Mouse (Mus musculus): ENCODE measurements around the gene Armc2.

Gene Armc2

DNA sequence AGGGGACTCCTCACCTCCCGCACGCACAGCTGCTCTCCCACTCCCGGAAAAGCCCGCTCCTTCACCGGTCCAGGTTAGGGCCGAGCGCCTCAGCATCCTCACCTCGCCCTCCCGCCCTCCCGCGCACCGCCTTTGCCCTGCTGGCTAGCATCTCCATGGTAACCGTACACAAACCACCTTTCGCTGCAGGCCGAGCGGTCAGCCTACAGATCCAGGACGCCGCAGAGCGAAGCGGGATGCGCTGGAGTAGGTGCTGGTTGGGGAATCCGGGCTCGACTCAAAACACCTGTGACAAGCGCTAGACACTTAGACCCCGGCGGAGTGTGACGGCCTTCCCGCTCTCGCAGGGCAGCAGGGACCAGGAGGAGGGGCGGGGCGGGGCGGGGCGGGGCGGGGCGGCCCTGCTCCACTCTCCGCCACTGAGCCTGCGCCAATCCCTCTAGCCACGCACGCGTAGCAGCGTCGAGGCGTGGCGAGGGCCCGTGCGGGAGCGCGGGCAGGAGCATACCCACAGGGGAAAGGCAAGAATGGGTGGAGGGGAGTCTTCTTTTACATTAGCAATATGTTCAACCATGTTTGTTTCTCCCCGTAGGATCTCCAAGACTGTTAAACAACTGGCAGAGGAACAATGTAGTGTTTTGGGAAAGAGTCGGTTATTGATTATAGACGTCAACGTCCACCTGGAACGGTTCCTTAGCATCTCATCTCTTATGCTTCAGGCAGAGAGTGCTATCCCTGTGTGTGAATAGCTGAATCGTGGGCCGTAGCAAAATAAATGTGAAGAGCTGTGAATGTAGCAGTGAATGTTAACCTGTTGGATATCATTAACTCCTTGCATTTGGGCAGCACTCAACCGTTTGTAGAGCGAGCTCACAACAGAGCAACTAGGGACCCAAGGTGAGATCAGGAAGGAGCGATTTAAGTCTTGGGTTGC, at the start of gene Armc2:
Gene Armc2 (minus strand): TSS at position 427 of the 934 bp plus-strand sequence.
- DNase-seq (ENCODE audit: low read depth, low spot score): peak; percentile 48

DNA sequence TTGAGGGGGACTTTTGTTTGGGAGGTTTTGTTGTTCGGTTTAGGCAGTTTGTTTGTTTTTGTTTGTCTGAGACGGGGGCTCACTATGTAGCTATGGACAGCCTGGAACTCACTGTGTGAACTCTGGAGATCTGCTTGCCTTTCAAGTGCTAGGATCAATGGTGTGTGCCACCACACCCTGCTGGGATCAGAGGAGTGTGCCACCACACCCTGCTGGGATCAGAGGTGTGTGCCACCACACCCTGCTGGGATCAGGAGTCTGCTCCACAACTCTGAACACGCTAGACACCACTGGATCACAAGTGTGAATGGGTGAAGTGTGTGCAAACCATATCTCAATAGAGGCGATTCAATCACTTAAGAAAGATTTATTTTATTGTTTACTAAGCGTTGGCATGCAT, 46.2 kb upstream of the Armc2 start:
- no peak for DNase-seq (ENCODE audit: low read depth, low spot score)

DNA sequence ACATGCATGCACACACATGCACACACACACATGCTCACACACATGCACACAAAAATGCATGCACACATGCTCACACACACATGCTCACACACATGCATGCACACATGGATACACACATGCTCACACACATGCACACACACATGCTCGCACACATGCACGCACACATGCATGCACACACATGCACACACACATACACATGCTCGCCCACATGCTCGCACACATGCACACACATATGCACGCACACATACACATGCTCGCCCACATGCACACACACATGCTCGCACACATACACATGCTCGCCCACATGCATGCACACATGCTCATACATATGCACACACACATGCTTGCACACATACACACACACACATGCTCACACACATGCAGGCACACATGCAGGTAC, 41.3 kb upstream of the Armc2 start:
- DNase-seq (ENCODE audit: low read depth, low spot score): no peak

- DNase-seq (ENCODE audit: low read depth, low spot score): no peak
Observed at GRCm38 (mm10) chr10:42057746-42058145, 39.5 kb upstream of the Armc2 start.

DNA sequence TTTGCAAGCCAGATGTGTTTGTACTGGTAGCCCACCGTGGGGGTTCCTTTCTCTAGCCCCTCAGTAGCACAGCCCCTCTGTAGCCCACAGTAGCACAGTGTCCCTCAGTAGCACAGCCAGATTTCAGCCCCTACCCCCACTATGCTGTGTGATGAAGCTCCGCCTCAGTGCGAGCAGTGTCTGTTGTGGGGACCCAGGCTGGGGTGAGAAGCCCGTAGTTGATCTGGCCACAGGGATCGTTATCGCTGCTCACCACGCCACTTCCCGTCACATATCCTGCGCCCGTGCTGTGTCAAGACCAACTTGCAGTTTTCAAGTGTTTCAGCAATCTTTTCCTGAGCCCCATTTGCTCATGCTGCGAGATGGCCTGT, 39.0 kb upstream of the Armc2 start:
- no peak for DNase-seq (ENCODE audit: low read depth, low spot score)

DNA sequence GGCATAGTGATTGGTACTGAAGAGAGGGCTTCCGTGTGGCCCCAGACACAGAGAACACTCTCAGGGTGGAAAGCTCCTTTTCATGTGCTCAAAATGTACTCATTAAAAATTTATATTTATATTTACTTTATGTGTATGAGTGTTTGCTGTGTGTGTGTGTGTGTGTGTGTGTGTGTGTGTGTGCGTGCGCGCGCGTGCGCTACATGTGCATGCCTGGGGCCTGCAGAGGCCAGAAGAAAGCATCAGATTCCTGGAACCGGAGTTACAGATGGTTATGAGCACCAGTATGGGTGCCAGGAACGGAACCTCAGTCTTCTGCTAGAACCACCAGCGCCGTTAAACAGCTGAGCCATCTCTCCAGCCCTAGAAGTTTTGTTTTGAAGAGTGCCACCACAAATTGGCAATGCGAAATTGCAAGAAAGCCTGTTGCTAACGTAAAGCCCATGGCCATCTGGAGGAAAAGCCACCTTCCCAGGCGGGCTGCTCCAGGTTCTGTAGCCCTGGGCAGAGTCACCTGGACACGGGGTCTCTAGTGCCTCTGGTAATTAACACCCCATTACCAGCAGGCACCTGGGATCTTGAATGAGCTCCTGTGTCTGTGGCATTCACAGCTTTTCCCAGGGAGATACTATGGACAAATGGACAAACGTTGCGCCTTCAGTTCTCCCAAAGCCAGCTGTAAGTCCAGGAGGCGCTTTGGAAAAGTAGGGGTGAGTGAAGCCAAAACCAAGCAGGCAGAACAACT, 38.4 kb upstream of the Armc2 start:
- DNase-seq (ENCODE audit: low read depth, low spot score): no peak

GRCm38 (mm10) chr10:42055224-42056165, 37.3 kb upstream of the Armc2 start:
- DNase-seq (ENCODE audit: low read depth, low spot score): no peak

- DNase-seq (ENCODE audit: low read depth, low spot score): no peak
Observed at GRCm38 (mm10) chr10:42051069-42051468, 32.8 kb upstream of the Armc2 start.

GRCm38 (mm10) chr10:42048648-42049047, 30.4 kb upstream of the Armc2 start:
- DNase-seq (ENCODE audit: low read depth, low spot score): no peak

DNA sequence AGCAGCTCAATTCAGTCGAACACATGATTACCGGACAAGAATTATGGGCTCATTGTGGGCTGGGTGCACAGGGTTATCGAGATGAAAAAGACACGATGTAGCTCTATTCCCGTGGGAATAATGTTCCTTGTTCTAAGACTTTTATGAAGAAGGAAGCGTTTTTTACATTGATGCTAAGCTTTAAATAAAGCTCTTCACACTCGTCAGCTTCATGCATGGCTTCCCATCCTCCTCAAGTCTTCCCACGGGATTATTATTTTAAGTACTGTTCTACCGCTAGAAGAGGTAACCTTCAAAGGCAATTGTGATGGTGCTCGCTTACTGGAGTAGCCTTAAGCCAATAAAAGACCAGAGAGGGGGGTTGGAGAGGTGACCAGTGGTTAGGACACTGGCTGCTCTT, 26.3 kb upstream of the Armc2 start:
- DNase-seq (ENCODE audit: low read depth, low spot score): no peak

DNA sequence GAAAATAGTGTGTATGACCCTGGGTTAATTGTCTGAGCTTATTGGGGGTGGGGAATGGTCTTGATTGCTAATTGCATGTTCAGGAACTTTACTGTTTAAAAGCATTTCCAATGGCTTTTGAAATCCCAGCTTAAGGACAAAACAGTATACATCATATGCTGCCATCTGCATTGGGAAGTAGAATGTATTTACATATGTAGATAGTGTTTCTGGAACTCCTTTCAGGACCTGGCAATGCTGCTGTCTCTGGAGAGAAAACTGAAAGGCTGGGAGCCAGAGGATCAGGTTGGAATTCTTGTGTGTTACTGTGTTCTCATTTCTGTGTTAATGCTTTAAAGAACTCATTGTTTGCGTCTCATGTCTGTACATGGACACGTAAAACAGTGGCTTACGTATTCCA, 25.1 kb upstream of the Armc2 start:
- no peak for DNase-seq (ENCODE audit: low read depth, low spot score)

- no peak for DNase-seq (ENCODE audit: low read depth, low spot score)
Observed at GRCm38 (mm10) chr10:42042881-42043280, 24.6 kb upstream of the Armc2 start.

GRCm38 (mm10) chr10:42042087-42042486, 23.8 kb upstream of the Armc2 start:
- DNase-seq (ENCODE audit: low read depth, low spot score): no peak

- DNase-seq (ENCODE audit: low read depth, low spot score): no peak
Observed at GRCm38 (mm10) chr10:42038571-42038970, 20.3 kb upstream of the Armc2 start.

GRCm38 (mm10) chr10:42037301-42037870, 19.1 kb upstream of the Armc2 start:
- DNase-seq (ENCODE audit: low read depth, low spot score): no peak

- no peak for DNase-seq (ENCODE audit: low read depth, low spot score)
Observed at GRCm38 (mm10) chr10:42036846-42037245, 18.6 kb upstream of the Armc2 start.

DNA sequence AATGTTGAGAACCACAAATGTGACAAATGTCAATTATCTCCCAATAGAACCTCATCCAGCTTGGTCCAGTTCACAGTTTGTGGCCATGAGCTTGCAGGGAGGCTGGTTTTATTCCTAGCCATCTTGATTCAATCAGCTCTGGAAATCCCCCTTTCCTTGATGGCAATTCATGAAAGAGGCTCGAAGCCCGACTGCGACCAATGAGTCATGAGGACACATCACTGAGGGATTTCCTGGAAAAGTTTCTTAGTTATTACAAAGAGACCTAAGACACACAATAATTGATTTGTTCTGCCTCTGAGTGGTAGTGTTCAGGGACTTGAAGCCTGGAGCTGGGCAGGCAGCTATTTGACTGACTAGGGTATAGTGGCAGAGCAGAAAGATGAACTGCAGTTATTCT, 15.3 kb upstream of the Armc2 start:
- DNase-seq (ENCODE audit: low read depth, low spot score): no peak

GRCm38 (mm10) chr10:42031021-42031420, 12.8 kb upstream of the Armc2 start:
- DNase-seq (ENCODE audit: low read depth, low spot score): peak; percentile 49

- no peak for DNase-seq (ENCODE audit: low read depth, low spot score)
Observed at GRCm38 (mm10) chr10:42029502-42029901, 11.3 kb upstream of the Armc2 start.

DNA sequence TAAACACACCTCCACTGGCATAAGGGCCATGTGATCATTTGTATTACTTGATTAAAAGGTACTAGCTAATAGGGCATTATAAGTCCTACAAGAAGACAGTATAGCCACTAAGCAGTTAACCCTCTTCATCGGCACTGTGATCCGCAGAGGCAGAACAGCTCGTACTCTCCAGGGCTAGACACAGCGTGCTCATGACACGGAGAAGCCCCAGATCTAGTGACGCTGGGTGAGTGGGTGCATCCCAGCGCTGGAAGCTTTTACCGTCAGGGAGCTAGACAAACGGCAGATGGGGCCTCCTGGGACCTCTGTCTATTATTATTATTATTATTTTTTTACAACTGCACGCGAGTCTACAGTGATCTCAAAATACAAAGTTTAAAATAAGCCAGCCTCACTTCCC, 9.1 kb upstream of the Armc2 start:
- no peak for DNase-seq (ENCODE audit: low read depth, low spot score)

DNA sequence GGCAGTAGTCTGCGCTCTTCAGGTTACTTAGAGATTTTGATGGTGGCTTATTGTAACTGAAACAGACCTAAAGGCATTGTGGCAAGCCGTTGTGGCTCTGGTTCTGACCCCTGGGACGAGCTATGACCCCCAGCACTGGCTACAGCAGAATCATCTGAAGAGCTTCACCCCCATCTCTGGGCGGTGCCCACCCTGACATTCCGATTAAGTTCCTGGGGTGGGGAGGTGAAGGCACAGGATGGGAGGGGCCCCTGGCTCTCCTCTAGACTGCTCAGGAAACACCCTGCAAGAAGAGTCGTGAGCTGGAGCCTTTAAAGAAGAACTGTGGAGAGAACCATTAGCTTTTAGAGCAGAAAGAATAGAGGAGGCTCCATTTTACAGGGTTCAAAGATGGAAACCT, 6.2 kb upstream of the Armc2 start:
- DNase-seq (ENCODE audit: low read depth, low spot score): no peak
